Mouse (Mus musculus) olfactory bulb, adult 2 months (tissue): Measurements from ENCODE around the gene Tfap2c.

Experiments used
- CTCF ChIP-seq: fragments of 200-500 bp; IDR thresholded peaks from 2 replicates; pipeline ENCODE4 v1.5.1; 2012; ENCODE audit warnings: low read depth, mild to moderate bottlenecking, low read length, moderate library complexity; ENCODE audit not compliant: insufficient read depth
- POLR2A ChIP-seq: fragments of 200-500 bp; IDR thresholded peaks from 2 replicates; pipeline ENCODE4 v1.6.1; 2012; ENCODE audit warnings: mild to moderate bottlenecking, low read depth, low read length, moderate library complexity; ENCODE audit not compliant: insufficient read depth

DNA sequence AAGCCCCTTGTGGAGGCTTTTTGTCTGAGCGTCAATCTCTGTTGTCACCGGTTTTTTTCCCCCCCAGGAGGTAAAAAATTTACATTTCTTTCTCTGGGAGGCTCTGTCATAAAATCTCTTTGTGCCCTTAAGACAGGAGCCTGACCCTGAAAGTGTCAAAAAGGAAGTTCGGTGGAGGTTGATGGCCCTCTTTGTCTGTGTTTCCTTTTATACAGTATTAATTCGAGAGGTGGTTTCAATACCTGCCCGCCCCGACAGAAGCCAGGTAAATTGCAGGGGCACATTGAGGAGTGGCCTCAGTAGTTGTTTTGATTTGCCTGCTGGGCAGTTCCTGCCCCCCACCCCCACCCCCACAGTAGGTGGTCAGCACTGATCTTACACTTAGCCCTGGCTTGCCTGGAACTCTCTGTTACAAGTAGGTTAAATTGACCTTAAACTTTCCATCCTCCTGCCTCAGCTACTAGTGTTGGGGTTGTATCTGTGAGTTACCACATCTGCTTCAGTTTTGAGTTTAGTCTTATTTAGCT, 4.7 kb upstream of the Tfap2c start:
- TF ChIP-seq CTCF, result no peak
- no peak for TF ChIP-seq POLR2A
